Mouse (Mus musculus): ENCODE measurements at regions not wholly inside any gene's neighbourhood (a gene's known extent, or its start where the extent isn't known, plus 50 kb on each side); places are given as distances from the start of the nearest gene placed in this dataset.
"Not testable (repeated sequence)": the region's sequence is repeated elsewhere in the genome, so short reads cannot be mapped to it uniquely, and the experiment has no call there.

DNA sequence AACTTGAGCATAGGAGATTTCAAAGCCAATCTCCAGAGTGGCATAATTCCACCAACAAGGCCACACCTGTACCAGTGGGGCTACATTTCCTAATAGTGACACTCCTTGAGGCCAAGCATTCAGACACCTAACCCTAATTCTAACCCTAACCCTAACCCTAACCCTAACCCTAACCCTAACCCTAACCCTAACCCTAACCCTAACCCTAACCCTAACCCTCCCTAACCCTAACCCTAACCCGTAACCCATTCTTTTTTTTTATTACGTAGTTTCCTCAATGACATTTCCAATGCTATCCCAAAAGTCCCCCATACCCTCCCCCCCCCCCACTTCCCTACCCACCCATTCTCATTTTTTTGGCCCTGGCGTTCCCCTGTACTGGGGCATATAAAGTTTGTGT lies 609.9 kb upstream of the Map3k7 start:
- not testable (repeated sequence) for H3K4me1 ChIP-seq (ENCODE audit: control insufficient read depth, insufficient read depth, low read depth, low read length); H3K9me3 ChIP-seq (ENCODE audit: control insufficient read depth, low read length); H3K4me2 ChIP-seq (ENCODE audit: low read length); H3K27me3 ChIP-seq (replicated peaks; ENCODE audit: control insufficient read depth, insufficient read depth, low read length); H3K4me3 ChIP-seq (ENCODE audit: low read length); H3K36me3 ChIP-seq (ENCODE audit: control insufficient read depth, insufficient read depth, low read length); ATAC-seq; H3K27ac ChIP-seq (ENCODE audit: low read depth, low read length); H3K9ac ChIP-seq (ENCODE audit: low read depth, low read length)
- 96% methylated on average over 2 of the region's 3 CpGs for WGBS

DNA sequence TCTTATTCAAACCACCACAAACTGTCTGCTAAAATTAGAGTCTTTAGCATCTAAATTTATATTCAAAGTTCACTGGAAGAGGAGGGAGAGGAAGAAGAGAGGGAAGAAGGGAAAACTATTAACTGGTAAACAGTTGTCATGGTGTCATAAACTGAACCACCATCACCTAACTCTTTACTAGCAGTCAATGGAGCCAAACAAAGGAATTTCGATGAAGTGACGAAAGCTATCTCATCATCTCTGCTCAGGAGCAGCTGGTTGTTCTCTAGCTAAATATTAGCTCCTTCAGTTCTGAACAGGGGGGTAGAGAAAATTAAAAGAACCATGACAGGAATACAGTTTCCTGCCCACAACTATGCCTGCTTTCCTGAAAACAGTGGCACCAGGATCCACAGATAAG lies 608.9 kb upstream of the Map3k7 start:
- Histone ChIP-seq H3K27ac (ENCODE audit: low read depth, low read length) (no peak overlapping the region), H3K4me3 (ENCODE audit: low read length) (no peak overlapping the region), H3K27me3 (replicated peaks; ENCODE audit: control insufficient read depth, insufficient read depth, low read length) (no peaks in the 10 kb centered on the region), H3K36me3 (ENCODE audit: control insufficient read depth, insufficient read depth, low read length) (no peaks in the 10 kb centered on the region), H3K9me3 (ENCODE audit: control insufficient read depth, low read length) (no peaks in the 10 kb centered on the region), H3K4me1 (ENCODE audit: control insufficient read depth, insufficient read depth, low read depth, low read length) (no peaks in the 10 kb centered on the region), H3K9ac (ENCODE audit: low read depth, low read length) (no peak overlapping the region), H3K4me2 (ENCODE audit: low read length) (no peak overlapping the region)
- 92% methylated on average over 2 of the region's 2 CpGs for WGBS
- ATAC-seq, result no peak

DNA sequence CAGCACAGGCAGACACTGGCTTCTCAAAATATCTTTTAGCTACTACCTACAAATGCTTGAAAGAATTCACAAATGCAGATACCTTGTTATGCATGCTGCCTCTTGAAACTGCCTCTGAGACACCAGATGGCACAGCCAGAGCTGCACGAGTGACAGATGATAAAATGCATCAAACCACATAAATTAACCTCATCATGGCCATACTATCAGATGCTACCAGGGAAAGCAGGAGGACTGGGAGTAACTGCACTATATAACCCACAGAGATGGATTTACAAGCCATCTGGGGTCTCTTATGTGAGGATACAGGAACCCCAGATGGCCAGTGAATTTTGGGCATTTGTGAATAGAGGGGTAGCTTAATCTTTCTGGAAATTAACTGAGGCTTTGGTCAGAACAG lies 597.7 kb upstream of the Map3k7 start:
- H3K4me2 ChIP-seq (ENCODE audit: low read length), result no peak overlapping the region
- peak; percentile 86 for ATAC-seq
- no peak overlapping the region for H3K4me3 ChIP-seq (ENCODE audit: low read length)
- no peaks in the 10 kb centered on the region for H3K9me3 ChIP-seq (ENCODE audit: control insufficient read depth, low read length)
- no peaks in the 10 kb centered on the region for H3K4me1 ChIP-seq (ENCODE audit: control insufficient read depth, insufficient read depth, low read depth, low read length)
- peak overlapping the region; percentile 31; the same call in 1 of the 2 replicates for H3K27ac ChIP-seq (ENCODE audit: low read depth, low read length)
- no peaks in the 10 kb centered on the region for H3K36me3 ChIP-seq (ENCODE audit: control insufficient read depth, insufficient read depth, low read length)
- H3K27me3 ChIP-seq (replicated peaks; ENCODE audit: control insufficient read depth, insufficient read depth, low read length), result no peaks in the 10 kb centered on the region
- H3K9ac ChIP-seq (ENCODE audit: low read depth, low read length), result no peak overlapping the region
- WGBS, result 33% methylated on average over 1 of the region's 1 CpGs

DNA sequence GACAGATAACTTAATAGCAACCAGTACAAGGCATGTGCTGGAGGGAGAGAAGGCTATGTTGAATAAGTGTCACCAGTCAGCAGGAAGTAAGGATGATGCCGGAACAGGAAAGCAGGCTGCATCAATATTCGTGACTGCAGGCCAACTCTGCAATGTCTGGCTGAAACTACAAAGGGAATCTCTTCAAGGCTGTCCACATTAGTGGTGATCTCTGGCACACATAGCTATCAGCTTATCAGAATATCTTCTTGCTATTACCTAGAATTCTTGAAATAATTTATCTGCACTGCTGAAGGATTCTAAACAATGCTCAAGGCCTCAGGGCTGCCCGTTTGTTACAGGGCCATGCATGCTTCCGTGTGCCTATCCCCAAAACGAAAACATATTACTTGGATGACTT lies 596.9 kb upstream of the Map3k7 start:
- WGBS, result 72% methylated on average over 5 of the region's 5 CpGs
- H3K4me2 ChIP-seq (ENCODE audit: low read length), result no peak overlapping the region
- H3K27ac ChIP-seq (ENCODE audit: low read depth, low read length), result no peak overlapping the region
- H3K9ac ChIP-seq (ENCODE audit: low read depth, low read length), result no peak overlapping the region
- no peak for ATAC-seq
- H3K9me3 ChIP-seq (ENCODE audit: control insufficient read depth, low read length), result no peaks in the 10 kb centered on the region
- H3K27me3 ChIP-seq (replicated peaks; ENCODE audit: control insufficient read depth, insufficient read depth, low read length), result no peaks in the 10 kb centered on the region
- no peaks in the 10 kb centered on the region for H3K36me3 ChIP-seq (ENCODE audit: control insufficient read depth, insufficient read depth, low read length)
- no peaks in the 10 kb centered on the region for H3K4me1 ChIP-seq (ENCODE audit: control insufficient read depth, insufficient read depth, low read depth, low read length)
- H3K4me3 ChIP-seq (ENCODE audit: low read length), result no peak overlapping the region

DNA sequence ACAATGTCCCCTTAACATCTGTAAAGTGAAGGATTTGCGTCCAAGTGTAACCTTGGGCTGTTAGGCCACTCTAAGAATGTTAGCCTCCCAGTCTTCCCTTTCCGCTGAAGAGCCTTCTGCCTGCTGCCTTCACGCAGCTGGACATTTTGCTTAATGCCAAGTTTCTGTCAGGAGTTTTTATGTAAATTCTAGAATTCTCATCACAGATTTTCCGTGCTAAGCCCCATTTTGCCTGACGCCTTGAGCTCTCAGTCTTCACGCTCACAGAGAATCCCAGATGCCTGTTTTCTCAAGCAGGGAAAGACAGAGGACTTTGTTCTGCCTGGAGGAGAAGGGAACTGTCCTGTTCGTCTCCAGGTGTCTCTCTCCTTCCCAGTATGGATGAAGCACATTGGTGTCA lies 593.8 kb upstream of the Map3k7 start:
- no peak overlapping the region for H3K4me3 ChIP-seq (ENCODE audit: low read length)
- no peak overlapping the region for H3K27ac ChIP-seq (ENCODE audit: low read depth, low read length)
- H3K9ac ChIP-seq (ENCODE audit: low read depth, low read length), result no peak overlapping the region
- H3K36me3 ChIP-seq (ENCODE audit: control insufficient read depth, insufficient read depth, low read length), result no peaks in the 10 kb centered on the region
- H3K4me2 ChIP-seq (ENCODE audit: low read length), result no peak overlapping the region
- H3K9me3 ChIP-seq (ENCODE audit: control insufficient read depth, low read length), result no peaks in the 10 kb centered on the region
- no peaks in the 10 kb centered on the region for H3K27me3 ChIP-seq (replicated peaks; ENCODE audit: control insufficient read depth, insufficient read depth, low read length)
- no peak for ATAC-seq
- H3K4me1 ChIP-seq (ENCODE audit: control insufficient read depth, insufficient read depth, low read depth, low read length), result no peaks in the 10 kb centered on the region
- 61% methylated on average over 7 of the region's 7 CpGs for WGBS

DNA sequence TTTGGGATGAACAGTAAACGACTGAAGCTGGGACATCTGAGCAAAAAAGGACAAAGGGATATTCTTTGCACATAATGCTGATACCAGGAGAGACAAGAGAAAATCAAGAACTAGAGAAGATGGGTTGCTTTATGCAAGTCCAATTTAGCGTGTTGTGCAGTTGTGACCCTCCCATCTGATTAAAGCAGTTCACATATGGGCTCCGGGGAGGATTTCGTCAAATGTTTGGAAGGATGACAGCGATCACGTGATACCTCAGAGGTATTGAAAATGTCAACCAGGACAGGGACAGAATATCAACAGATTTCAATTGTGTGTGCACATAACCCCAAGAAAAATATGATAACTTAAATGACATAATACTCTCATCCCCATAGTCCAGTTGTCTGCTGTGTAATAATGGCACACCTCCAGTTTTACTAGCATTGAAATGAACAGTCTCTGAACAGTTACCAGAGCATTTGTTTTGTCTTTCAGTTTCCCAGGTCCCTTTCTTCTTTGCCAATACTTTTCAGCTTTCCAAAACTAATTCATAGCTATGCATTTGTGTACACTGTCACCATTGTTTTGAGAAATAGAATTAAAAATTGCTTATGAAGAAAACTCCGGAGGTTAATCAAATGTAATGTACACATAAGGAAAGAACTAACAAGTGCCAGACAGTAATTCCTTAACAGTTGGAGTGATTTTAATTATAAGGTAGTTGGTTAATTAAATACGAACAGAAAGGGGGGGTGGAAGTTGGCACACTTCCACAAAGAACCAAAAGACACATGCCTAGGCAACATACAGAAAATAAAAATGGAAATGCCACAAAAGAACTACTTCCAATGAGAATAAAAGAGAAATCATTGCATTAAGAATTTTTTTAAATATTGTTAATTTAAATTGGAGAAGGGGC lies 582.6 kb upstream of the Map3k7 start:
- H3K36me3 ChIP-seq (ENCODE audit: control insufficient read depth, insufficient read depth, low read length), result no peaks in the 10 kb centered on the region
- no peaks in the 10 kb centered on the region for H3K27me3 ChIP-seq (replicated peaks; ENCODE audit: control insufficient read depth, insufficient read depth, low read length)
- no peak overlapping the region for H3K4me2 ChIP-seq (ENCODE audit: low read length)
- no peak overlapping the region for H3K27ac ChIP-seq (ENCODE audit: low read depth, low read length)
- no peaks in the 10 kb centered on the region for H3K4me1 ChIP-seq (ENCODE audit: control insufficient read depth, insufficient read depth, low read depth, low read length)
- H3K4me3 ChIP-seq (ENCODE audit: low read length), result no peak overlapping the region
- no peak overlapping the region for H3K9ac ChIP-seq (ENCODE audit: low read depth, low read length)
- no peak for ATAC-seq
- 77% methylated on average over 8 of the region's 8 CpGs for WGBS
- no peaks in the 10 kb centered on the region for H3K9me3 ChIP-seq (ENCODE audit: control insufficient read depth, low read length)

DNA sequence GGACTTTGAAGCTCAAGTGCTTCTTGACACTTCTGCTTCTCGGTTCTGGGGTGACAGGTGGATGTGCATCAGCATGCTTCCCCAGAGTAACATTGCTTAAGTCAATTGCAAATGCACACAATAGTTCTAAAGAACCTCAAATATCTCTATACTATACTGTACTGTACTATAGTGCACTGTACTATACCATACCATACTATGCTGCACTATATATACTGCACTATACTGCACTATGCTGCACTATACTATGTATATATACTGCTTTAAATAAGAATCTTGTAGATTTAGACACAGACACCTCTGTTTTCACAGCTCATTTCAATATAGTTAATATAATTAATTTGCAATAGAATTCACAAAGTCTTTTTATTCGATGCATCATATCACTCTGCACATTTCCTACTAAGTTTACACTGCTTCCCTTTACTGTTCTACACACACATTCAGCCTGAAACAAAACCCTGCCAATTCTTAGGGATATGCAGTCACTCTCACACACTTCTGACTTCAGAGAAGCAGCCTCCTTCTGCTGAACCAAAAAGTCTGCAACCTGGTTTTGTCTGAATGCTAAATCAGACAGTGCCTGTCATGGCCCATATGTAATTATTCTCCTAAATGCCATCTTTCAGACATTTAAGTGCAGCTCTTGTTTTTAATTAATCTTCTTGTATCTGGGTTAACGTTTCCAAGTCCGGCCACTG lies 570.8 kb upstream of the Map3k7 start:
- Histone ChIP-seq H3K4me1 (ENCODE audit: control insufficient read depth, insufficient read depth, low read depth, low read length) (no peaks in the 10 kb centered on the region), H3K9me3 (ENCODE audit: control insufficient read depth, low read length) (no peaks in the 10 kb centered on the region), H3K4me2 (ENCODE audit: low read length) (no peak overlapping the region), H3K4me3 (ENCODE audit: low read length) (no peak overlapping the region), H3K36me3 (ENCODE audit: control insufficient read depth, insufficient read depth, low read length) (no peaks in the 10 kb centered on the region), H3K9ac (ENCODE audit: low read depth, low read length) (no peak overlapping the region), H3K27ac (ENCODE audit: low read depth, low read length) (no peak overlapping the region), H3K27me3 (replicated peaks; ENCODE audit: control insufficient read depth, insufficient read depth, low read length) (no peaks in the 10 kb centered on the region)
- 0 out of 2 replicates have a peak, but pooled peaks have one; percentile 58 for ATAC-seq
- 72% methylated on average over 4 of the region's 4 CpGs for WGBS

DNA sequence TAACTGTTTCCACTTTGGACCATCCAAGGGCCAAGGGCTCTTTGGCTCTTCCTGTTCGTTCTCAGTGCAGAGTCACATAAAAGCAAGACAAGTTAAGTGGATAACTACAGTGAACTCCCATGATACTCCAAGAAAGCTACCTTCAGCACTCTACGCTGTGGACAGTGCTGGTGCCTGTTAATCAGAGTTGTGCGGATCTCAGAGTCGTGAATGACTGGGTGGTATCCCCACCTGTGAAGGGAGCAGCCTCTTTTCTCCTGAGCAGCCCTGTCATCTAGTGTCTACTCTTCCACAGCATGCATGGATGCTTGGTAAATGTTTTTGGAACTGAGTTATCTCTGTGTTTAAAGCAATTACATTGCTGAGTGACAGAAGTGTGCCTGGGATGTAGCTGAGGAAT lies 568.4 kb upstream of the Map3k7 start:
- H3K4me2 ChIP-seq (ENCODE audit: low read length), result no peak overlapping the region
- H3K9ac ChIP-seq (ENCODE audit: low read depth, low read length), result no peak overlapping the region
- no peak for ATAC-seq
- WGBS, result 86% methylated on average over 4 of the region's 4 CpGs
- H3K4me3 ChIP-seq (ENCODE audit: low read length), result no peak overlapping the region
- no peaks in the 10 kb centered on the region for H3K36me3 ChIP-seq (ENCODE audit: control insufficient read depth, insufficient read depth, low read length)
- no peaks in the 10 kb centered on the region for H3K9me3 ChIP-seq (ENCODE audit: control insufficient read depth, low read length)
- H3K27ac ChIP-seq (ENCODE audit: low read depth, low read length), result no peak overlapping the region
- no peaks in the 10 kb centered on the region for H3K4me1 ChIP-seq (ENCODE audit: control insufficient read depth, insufficient read depth, low read depth, low read length)
- H3K27me3 ChIP-seq (replicated peaks; ENCODE audit: control insufficient read depth, insufficient read depth, low read length), result no peaks in the 10 kb centered on the region

DNA sequence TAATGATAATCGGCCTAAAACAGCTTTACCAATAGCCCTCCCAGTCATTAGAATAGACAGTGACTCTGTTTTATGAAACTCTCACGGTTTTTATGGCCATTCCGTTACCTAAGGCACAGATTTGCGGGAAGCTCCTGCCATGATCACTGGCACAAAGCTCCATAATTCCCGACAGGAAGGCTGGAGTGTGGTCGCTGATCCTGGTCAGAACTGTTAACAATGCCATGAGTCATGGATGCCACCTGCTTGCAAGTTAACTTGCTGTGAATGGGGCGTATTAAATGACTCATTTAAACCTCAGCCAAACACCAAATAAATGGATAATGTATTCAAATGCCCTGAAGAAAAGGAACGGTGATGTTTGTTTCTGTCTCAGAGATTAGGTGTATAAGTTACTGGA lies 559.9 kb upstream of the Map3k7 start:
- no peak for ATAC-seq
- Histone ChIP-seq H3K36me3 (ENCODE audit: control insufficient read depth, insufficient read depth, low read length) (no peaks in the 10 kb centered on the region), H3K27ac (ENCODE audit: low read depth, low read length) (no peak overlapping the region), H3K4me3 (ENCODE audit: low read length) (no peak overlapping the region), H3K27me3 (replicated peaks; ENCODE audit: control insufficient read depth, insufficient read depth, low read length) (no peaks in the 10 kb centered on the region), H3K4me2 (ENCODE audit: low read length) (no peak overlapping the region), H3K9ac (ENCODE audit: low read depth, low read length) (no peak overlapping the region), H3K4me1 (ENCODE audit: control insufficient read depth, insufficient read depth, low read depth, low read length) (peaks cover 4% of the 10 kb centered on the region), H3K9me3 (ENCODE audit: control insufficient read depth, low read length) (no peaks in the 10 kb centered on the region)
- WGBS, result 49% methylated on average over 8 of the region's 8 CpGs
